Comparison of ENCODE assay signal across 17 mouse cellular contexts in genomic region chr17:27434066-27434465, GRCm38 (mm10).
"Had no signal": no experiment of that assay in that cellular context is flagged by ENCODE, and none has a peak within 500 bp of the region (broad histone marks: within the 10 kb centered on the region; RNA-seq: fewer than 3 reads in every experiment).

No protein-coding gene starts in this region.

- ATAC-seq: midbrain, embryonic 16.5 days had no signal

- H3K9ac ChIP-seq: lung, embryonic 14.5 days; midbrain, embryonic 13.5 days; neural tube, embryonic 13.5 days; neural tube, embryonic 15.5 days had no signal

- H3K4me3 ChIP-seq: midbrain, embryonic 13.5 days; myocyte; neural tube, embryonic 13.5 days; neural tube, embryonic 15.5 days had no signal

- DNase-seq: lung, adult 18-20 months; lung, embryonic 14.5 days; lung, postnatal 10 days; lung, postnatal 4 days; right cerebral cortex, adult 18-20 months; right cerebral cortex, postnatal 25 days; right cerebral cortex, postnatal 4 days; spleen, adult 18-20 months; thymus, adult 18-20 months; thymus, postnatal 14 days; thymus, postnatal 36 days had no signal

- H3K4me2 ChIP-seq: lung, embryonic 14.5 days; midbrain, embryonic 11.5 days; midbrain, embryonic 13.5 days; neural tube, embryonic 13.5 days; neural tube, embryonic 15.5 days had no signal

- H3K27ac ChIP-seq: neural tube, embryonic 13.5 days; neural tube, embryonic 15.5 days had no signal

- H3K27me3 ChIP-seq: neural tube, embryonic 15.5 days had no signal

- H3K9me3 ChIP-seq: midbrain, embryonic 13.5 days; neural tube, embryonic 13.5 days; neural tube, embryonic 15.5 days had no signal

- H3K36me3 ChIP-seq: neural tube, embryonic 13.5 days; neural tube, embryonic 15.5 days had no signal
